Mouse (Mus musculus): ENCODE results near the gene Cntn2.

Cntn2 gene

GRCm38 (mm10) chr1:132559045-132559444, 16.0 kb upstream of the Cntn2 start:
- no peak for DNase-seq (ENCODE audit: extremely low read depth, low read depth, low spot score)

- DNase-seq (ENCODE audit: extremely low read depth, low read depth, low spot score) = no peak
These were observed 15.0 kb upstream of the Cntn2 start for GRCm38 (mm10) chr1:132557901-132558631.

- DNase-seq (ENCODE audit: extremely low read depth, low read depth, low spot score) = no peak
These were observed 733 bp upstream of the Cntn2 start for GRCm38 (mm10) chr1:132543789-132544188.

- DNase-seq (ENCODE audit: extremely low read depth, low read depth, low spot score) = no peak
These were observed 1.0 kb downstream of the Cntn2 start for GRCm38 (mm10) chr1:132541824-132542599.

- no peak for DNase-seq (ENCODE audit: extremely low read depth, low read depth, low spot score)
These were observed 1.8 kb downstream of the Cntn2 start for GRCm38 (mm10) chr1:132541171-132541823.

GRCm38 (mm10) chr1:132540701-132541100, 2.4 kb downstream of the Cntn2 start:
- DNase-seq (ENCODE audit: extremely low read depth, low read depth, low spot score) = no peak

- no peak for DNase-seq (ENCODE audit: extremely low read depth, low read depth, low spot score)
These were observed 5.3 kb downstream of the Cntn2 start for GRCm38 (mm10) chr1:132537736-132538135.

GRCm38 (mm10) chr1:132536416-132536815, 6.6 kb downstream of the Cntn2 start:
- DNase-seq (ENCODE audit: extremely low read depth, low read depth, low spot score) = no peak

DNA sequence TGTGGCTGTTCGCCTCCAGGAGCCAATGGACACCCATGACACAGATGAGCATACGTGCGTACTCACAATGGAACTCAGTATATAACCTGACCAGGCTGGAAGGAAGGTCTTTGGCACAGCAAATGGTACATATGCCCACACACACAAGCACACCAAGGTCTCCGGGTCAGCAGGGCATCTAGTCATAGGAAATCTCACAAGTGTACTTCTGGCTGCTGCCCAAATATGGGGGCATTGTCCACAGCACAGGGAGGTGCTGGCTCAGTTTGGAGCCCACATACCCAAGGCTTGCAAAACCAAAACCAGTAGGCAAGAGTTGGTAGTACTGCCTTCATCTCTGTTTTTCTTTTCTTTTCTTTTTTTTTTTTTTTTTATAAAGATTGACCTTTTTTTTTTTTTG, 7.5 kb downstream of the Cntn2 start:
- no peak for DNase-seq (ENCODE audit: extremely low read depth, low read depth, low spot score)

- no peak for DNase-seq (ENCODE audit: extremely low read depth, low read depth, low spot score)
These were observed 9.2 kb downstream of the Cntn2 start for GRCm38 (mm10) chr1:132533840-132534239.

DNA sequence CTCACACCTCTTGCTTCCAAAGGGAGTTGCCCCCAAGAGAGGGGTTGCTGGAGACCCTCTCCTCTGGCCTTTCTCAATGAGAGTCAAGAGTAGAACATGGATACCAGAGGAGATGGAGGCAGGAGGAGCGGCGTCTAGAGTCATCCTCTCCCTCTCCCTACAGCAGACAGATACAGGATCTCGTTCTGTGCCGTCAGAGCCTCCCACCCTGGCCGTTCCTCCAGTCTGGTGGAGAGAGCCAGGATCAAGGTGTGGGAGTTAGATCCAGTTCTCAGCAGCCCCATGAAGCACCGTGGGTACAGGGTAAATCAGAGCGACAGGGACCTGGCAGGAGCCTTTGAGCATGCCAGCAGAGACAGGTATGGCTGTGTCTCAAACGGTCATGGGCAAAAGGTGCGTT, 10.5 kb downstream of the Cntn2 start:
- no peak for DNase-seq (ENCODE audit: extremely low read depth, low read depth, low spot score)

- no peak for DNase-seq (ENCODE audit: extremely low read depth, low read depth, low spot score)
These were observed 12.3 kb downstream of the Cntn2 start for GRCm38 (mm10) chr1:132530631-132531191.

DNA sequence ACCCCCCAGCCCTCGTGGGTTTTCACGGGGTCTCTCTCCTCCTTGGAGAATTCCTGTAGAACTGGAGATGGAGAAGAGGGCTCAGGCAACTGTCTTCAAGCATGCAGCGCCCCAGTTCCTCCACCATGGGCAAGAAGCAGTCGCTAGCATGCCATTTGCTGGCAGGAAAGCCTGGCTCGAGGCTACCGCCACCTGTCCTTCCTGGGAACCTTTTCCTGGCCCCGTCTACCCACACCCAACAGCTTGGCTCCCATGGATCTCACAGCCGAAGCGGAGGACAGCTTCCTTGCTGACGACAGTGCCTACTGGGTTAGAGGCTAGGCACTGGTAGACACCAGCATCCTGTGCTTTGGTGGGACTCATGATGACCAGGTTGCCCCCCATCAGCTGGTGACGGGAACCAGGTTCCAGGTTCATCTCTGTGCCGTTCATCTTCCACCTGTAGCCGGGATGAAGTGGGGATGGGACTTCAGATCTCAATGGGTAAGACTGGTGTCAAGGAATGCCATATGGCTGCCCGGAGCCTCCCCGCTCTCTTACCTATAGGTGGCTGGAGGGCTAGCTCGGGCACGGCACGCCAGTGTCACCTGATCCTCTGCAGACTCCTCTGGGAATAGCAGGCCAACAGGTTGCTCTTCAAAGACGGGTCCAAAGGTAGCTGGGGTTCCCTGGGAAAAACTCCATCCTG, 14.3 kb downstream of the Cntn2 start:
- no peak for DNase-seq (ENCODE audit: extremely low read depth, low read depth, low spot score)

DNA sequence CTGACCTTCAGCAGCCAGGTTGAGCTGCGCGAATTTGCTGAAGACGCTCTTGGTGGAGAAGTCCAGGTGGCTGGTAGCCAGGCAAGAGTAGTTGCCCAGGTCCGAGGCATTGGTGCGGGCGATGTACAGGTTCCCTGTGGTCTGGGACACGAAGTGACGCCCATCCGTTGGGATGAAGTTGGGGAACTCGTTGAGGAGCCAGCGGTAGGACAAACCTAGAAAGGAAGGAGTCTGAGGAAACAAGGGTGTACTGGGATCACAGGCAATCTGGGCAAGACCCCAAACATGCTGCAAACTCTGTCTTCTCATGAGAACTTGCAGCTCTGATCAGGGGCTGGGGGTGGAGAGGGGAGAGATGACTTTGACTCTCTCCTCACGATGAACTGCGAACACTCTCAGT, 15.0 kb downstream of the Cntn2 start:
- DNase-seq (ENCODE audit: extremely low read depth, low read depth, low spot score) = no peak

GRCm38 (mm10) chr1:132525832-132526231, 17.2 kb downstream of the Cntn2 start:
- peak; percentile 37 for DNase-seq (ENCODE audit: extremely low read depth, low read depth, low spot score)

- no peak for DNase-seq (ENCODE audit: extremely low read depth, low read depth, low spot score)
These were observed 19.1 kb downstream of the Cntn2 start for GRCm38 (mm10) chr1:132523920-132524319.

DNA sequence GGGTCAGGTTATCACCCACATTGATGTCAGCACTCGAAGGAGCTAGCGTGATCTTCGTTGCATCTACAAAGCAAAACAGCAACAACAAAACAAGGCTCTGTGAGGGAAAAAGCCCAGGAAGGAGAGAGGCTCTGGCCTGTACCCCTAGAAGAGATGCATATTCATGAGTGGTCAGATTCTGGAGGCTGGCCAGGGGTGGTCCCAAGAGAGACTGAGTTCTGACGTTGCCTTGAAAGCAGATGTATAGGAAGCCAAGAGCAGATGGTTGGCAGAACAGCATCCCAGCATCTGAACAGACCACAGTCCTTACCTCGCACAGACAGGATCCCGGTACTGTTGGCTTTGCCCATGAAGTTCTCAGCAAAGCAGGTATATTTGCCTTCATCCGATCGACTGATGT, 20.0 kb downstream of the Cntn2 start:
- DNase-seq (ENCODE audit: extremely low read depth, low read depth, low spot score) = no peak

DNA sequence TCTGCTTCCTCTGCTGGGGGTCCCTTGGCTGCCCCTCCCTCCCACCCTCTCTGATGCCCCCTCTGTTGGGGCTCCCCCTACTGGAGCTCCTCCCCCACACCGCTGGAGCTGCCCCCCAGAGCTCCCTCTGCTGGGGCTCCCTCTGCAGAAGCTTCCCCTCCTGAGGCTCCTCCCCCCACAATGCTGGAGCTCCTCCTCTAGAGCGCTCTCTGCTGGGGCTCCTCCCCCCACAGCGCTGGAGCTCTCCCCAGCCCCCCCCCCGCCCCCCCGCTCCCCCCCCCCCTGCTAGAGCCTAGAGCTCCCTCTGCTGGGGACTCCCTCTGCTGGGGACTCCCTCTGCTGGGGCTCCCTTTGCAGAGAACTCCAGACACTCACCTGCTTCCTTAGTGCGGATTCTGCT, 22.3 kb downstream of the Cntn2 start:
- no peak for DNase-seq (ENCODE audit: extremely low read depth, low read depth, low spot score)

DNA sequence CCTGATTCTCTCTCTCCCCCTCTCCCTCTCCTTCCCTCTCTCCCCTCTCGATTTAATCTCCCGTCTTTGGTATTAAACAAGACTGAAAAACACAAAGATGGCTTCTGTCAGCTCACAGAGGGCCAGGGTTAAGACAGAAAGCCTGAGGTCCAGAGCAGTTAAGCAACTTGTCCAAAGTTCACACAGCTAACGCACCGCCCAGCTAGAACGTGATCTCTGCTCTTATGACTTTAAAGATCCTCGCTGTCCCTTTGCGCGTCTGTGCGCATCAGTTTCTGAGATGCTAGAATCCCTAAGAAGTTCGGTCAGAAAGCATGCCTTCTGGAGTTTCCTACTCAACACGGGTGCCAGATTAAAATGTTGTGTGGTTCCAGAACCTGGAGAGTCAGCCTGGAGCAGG, 23.3 kb downstream of the Cntn2 start:
- no peak for DNase-seq (ENCODE audit: extremely low read depth, low read depth, low spot score)

DNA sequence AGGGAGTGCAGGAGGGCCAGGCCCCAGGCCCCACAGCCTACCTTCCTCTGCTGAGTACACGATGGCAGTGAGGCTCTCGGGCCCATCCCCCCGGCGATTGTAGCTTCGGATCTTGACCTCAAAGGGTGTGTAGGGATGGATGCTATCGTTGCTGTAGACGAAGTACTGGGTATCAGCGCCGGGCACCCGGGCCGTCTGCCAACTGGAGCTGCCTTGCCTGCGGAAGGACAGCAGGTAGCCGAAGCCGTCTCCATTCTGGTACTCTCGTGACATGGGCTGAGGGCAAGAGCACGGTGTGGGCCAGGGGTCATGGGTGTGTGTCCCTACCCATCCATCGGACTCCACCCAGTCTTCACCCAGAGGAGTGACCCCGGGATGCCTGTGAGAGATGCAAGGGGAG, 24.4 kb downstream of the Cntn2 start:
- DNase-seq (ENCODE audit: extremely low read depth, low read depth, low spot score) = no peak

- DNase-seq (ENCODE audit: extremely low read depth, low read depth, low spot score) = no peak
These were observed 26.3 kb downstream of the Cntn2 start for GRCm38 (mm10) chr1:132516776-132517175.

All from fat pad, adult 2 months (tissue).